Mouse (Mus musculus): ENCODE data around the gene Fam186b.

The Fam186b gene

DNA sequence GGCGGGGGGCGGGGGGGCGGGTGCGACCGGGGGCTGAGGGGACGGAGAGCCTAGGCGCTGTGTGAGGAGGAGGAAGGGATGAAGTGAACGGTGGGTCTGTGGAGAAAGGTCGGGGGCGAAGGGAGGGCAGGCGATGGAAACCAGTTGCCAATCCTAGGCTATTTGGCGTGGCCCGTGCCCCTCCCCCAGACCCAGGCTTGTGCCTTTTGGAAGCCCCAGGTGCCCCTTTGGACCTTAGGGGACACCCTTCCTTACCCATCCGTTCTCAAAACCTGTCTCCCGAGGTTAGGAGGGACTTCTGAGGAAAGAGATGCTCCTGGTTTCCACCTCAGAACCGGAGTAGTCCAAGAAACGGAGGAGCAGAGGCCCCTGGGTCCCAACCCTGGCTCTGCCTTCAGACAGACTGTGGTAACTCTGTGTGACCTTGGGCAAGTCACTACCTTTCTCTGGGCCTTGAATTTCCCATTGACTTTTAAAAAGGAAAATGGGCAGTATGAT lies at the start of gene Fam186b:
Gene Fam186b, minus strand, starts transcription at position 405 of the 498 bp plus-strand sequence.
- ATAC-seq (ENCODE audit: insufficient number of reproducible peaks, low FRiP score, low TSS enrichment) = 0 out of 2 replicates have a peak, but pooled peaks have one; percentile 46

DNA sequence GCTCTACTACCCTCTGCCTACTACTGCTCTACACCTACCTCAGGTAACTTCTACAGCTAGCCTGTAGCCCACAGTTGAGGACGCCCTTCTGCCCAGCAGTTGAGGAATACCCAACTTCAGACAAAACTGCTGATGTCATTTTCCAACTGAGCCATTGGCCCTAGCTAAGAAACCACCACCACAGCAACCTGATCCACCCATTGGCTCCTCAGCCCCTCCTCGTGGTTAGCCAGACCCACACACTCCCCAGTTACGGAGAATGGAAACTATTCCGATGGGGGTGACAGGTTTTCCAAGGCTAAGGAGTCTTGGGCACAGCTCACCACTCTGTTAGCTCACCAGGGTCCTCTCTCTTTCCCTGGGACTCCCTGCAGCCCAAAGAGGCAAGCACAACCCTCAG lies 49.3 kb upstream of the Fam186b start:
- no peak for ATAC-seq (ENCODE audit: insufficient number of reproducible peaks, low FRiP score, low TSS enrichment)

DNA sequence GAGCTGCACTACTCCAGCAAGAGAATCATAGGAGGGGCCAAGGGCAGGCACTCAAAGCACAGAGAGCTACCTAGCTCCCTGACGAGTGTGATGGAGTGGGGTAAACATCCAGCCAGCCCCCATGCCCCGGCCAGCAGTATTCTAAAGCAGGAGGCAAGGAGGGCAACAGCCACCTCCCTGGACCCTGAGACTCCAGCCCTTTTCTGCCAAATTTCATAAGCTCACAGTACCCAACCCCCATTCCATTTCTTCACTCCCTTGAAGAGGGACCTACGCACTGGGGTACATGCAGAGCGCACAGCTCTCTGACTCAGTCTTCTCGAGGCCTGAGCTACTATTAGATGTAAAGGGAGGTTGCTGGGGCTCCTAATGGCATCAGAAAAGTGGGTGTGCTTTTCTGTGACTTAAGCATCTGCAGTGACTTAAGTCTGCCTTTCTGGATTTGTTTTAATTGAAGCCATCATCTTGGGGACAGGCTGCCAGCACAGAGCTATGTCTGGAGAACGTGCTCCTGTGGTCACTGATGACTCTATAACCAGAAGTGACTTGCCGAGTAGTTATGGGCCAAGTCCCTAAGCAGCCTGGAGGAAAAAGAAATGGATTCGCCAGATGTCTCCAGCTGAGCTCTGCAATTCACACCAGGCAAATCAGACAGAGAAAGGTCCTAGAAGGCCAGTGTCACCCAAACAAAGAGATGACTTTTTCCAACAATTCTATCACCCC lies 48.6 kb upstream of the Fam186b start:
- no peak for ATAC-seq (ENCODE audit: insufficient number of reproducible peaks, low FRiP score, low TSS enrichment)

DNA sequence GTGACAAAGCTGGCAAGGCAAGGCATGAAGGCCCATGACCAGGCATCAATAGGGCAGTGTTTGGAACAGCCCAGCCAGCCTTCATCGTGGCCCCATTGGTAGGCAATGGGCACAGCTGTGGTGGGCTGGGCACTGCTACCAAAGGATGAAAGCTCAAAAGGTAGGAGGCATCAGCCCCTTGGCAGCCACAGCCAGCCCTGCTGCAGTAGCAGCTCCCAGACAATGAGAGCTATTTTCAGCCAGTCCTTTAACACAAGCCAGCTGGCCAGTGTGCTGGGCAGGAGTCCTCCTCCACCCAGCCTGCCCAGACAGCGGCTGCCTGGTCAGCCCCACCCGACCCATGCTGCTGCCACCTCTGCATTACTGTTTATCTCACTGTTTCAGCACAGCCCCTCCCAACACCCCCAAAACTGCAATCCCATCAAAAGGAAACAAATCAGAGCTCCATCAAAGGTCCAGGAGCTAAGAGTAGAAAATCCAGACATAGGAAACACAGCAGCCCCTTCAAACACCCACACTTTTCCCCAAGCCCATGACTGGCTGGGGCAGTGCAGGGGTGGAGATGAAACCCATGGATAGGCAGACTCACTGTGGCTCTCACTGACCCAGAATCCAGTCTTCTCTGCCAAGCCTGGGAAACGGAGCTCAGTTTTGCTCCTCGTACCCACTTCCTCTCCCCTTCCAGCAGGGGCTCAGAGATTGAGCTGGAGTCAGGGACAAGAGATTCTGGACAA lies 47.9 kb upstream of the Fam186b start:
- no peak for ATAC-seq (ENCODE audit: insufficient number of reproducible peaks, low FRiP score, low TSS enrichment)

DNA sequence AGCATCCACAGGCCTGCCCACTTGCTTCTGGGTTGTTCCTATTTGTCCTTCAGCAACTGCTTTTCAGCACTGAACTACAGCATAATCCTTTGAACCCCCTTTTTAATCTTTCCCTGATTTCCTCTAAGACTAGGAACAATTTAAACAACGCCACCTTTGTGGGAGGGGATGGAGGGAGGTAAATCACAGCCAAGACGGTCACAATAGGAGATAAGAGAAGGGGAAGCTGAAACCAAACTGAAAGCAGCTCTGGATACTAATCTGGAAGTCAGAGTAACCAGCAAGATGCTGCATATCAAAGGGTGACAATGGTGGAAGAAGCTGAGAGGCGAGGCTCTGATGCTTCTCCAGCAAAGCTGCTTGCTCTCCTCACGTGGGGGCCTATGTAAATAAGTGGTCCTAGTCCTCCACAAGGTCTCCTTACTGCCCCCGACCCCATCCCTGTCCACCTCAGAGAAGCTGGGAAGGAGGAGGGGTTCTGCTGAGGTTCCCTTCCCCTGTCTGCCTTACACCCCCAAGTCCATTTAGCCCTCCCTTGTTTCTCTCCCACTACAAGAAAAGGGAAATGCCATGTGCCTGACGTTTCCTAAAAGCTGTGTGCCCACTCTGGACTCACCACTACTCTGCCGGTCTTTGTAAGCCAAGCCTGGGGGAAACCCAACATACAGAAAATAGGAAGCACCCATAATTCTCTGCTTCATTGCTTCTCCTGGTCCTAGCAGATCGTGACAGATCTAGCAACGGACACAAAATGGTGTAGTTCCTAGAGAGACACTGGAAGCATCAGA lies 46.7 kb upstream of the Fam186b start:
- ATAC-seq (ENCODE audit: insufficient number of reproducible peaks, low FRiP score, low TSS enrichment) = no peak

DNA sequence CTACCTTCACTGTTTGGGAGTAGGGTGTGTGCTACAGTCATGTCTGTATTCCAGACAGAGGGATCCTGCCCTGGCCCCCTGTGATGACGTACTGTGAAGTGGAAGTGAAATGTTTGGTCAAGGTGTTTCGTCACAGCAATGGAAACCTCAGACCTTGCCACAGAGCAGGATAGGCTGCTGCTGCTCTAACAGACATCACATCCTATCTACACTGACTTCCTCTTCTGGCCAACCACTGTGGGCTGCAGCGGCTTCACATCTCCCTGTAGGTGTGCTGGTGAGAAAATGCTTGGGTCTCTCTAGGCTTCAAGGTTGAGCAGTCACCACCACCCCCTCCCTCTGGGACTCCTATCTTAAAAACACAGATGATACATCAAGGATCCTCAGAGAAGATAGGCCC lies 45.4 kb upstream of the Fam186b start:
- ATAC-seq (ENCODE audit: insufficient number of reproducible peaks, low FRiP score, low TSS enrichment) = no peak

DNA sequence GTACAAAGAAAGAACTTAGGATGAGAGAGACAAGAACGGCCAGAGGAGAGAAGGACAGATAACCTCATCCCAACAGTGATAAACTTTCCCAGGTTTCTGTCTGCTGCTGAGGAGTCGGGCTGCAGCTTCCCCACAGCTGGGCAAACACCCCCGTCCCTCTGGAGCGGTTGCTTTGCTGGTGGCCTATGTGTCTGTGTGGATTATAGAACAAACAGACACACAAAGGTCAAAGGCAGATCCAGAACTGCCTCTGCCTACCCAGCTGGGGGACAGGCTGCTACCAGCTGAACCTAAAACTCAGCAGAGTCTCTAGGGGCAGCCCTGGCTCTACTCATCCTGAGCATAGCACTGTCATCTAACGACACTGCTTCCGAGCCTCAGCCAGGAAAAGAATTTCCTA lies 44.0 kb upstream of the Fam186b start:
- no peak for ATAC-seq (ENCODE audit: insufficient number of reproducible peaks, low FRiP score, low TSS enrichment)

DNA sequence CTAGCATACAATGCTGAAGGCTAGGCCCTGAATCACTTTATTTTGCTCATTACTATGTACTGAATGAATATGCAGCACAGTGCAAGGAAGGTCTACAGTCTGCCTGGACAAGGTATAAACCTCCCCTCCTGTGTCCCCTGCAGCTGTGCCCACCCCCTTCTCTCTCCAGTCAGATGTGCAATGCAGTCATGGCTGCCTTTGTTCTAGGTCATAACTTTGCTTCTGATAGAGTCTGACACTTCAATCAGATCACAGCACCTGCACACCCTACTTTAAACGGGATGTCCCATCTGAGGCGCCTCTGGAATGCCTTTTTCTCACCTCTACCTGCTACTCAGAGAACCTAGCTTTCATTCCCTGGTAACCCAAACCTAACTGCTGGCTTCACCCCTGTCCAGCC lies 43.2 kb upstream of the Fam186b start:
- no peak for ATAC-seq (ENCODE audit: insufficient number of reproducible peaks, low FRiP score, low TSS enrichment)

DNA sequence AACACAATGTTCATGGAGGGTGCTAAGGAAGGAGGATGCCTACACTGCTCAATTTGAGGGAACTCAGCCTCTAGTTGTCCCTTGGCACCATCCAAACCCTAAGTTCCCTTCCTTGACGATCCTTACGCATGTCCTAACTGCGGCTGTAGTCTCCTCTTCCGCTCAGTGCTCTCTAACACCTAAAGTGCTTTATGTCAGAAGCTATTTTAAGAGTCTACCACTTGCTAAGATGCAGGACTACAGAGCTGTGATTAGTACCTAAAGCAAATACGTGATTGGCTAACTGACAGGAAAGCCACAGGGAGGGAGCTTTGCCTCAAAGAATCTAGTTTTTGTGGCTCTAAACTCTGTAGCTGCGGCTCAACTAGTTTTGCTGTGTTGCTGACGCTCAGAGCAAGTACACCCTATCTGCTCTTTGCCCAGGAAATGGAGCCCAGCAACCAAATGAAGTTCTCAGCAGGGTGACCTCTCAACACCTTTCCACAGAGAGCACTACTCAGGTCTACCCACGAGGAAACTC lies 40.2 kb upstream of the Fam186b start:
- no peak for ATAC-seq (ENCODE audit: insufficient number of reproducible peaks, low FRiP score, low TSS enrichment)

DNA sequence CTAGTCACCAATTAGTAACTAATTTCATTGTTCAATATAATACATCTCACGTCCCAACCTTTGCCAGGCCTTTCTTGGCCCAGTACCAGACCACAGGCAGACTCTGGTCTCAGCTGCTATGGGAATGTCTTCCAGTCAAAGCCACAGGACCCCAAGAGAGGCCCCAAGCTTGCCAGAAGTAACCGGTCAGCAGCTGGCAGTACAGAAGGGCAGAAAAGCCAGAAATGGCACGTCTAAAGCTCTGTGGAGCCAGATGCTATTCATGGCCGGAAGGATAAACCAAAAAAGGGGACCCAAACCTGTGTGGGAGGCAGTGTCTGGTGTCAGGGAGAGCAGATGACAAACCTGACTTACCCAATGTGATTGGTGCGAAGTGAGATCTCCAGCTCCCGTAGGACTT lies 38.8 kb upstream of the Fam186b start:
- ATAC-seq (ENCODE audit: insufficient number of reproducible peaks, low FRiP score, low TSS enrichment) = no peak

DNA sequence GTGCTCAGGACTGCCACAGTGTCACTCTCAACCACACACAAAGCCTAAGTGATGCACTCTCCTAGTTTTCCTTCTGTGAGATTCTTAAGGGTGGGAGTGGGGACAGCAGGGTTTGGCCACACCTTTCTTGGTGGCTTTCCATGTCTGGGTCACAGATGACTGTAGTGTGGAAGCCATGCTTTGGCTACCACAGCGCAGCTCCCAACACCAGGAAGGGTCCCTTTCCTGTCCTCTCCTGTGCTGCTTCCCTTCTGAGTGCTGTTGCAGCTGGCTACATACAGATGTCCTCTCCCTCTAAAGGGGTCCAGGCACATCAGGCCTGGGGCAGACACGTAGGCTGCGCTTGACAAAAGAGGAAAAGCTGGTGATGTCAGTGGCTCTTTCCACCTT lies 38.0 kb upstream of the Fam186b start:
- no peak for ATAC-seq (ENCODE audit: insufficient number of reproducible peaks, low FRiP score, low TSS enrichment)

DNA sequence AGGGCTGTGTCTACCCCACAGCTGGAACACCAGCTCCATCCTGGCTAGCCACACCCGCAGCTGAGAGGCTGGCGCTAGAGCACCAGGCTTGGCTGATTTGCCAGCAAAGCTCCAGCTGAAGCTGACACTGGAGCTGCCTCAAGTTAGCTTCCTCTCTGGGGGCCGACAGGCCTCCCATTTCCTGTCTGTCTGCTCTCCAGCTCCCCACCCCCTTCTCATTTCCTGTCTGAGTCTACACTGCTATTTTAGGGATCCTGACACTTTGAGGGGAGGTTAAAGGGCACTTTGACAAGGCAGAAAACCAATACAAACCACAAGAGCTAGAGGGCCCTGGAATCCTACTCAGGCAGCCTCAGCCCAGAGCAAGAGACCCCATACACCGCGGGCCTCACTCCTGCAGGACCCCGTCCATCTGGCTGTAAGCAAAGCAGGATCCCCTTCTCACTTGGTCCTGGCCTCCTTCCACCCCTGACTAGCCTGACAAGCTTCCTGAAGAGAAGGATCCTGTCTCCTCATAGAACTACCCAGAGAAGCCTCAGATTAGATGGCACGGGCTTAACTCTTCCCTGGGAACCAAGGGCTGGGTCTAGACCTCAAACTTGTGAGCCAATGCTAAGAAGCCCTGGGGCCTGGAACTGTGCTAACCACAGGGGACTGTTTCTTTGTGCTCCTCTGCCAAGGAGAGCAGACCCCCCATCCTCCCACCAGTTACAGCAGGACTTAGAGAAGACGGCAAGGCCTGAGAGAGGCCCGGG lies 37.4 kb upstream of the Fam186b start:
- no peak for ATAC-seq (ENCODE audit: insufficient number of reproducible peaks, low FRiP score, low TSS enrichment)

DNA sequence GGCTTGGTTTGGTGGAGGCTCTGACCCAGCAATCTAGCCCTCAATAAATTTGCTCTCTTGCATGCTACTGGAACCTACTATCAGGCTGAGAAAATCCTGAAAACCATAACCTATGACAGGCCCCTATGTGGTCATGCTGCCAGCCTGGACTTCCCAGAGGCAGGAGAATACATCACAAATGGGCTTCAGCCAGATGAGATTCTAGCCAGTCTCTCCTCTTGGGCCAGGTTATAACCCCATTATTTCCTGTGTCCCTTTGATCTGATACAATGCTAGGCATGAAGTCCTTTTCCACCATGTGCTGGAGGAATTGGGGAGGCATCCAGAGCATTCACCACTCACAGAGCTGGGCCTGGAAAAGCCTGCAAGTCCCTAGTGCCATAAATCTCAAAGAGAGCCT lies 36.4 kb upstream of the Fam186b start:
- ATAC-seq (ENCODE audit: insufficient number of reproducible peaks, low FRiP score, low TSS enrichment) = no peak

DNA sequence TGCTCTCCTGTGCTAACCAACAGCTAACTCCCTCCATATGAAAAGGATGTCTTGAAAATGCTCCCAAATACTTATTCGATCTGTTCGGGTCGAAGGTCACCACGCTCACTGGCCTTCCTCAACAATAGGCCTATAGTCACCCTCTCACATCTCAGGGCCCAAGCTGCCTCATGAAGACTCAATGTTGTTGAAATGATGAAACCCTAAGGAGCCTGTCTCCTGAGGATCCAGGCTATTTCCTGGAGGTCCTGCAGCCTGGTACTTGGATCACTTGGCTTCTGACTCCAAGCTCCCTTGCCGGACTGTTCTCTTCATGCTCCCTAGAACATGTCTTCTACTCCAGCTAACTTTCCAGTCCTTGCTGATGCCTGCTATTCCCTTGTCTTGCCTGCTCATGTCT lies 35.7 kb upstream of the Fam186b start:
- no peak for ATAC-seq (ENCODE audit: insufficient number of reproducible peaks, low FRiP score, low TSS enrichment)

DNA sequence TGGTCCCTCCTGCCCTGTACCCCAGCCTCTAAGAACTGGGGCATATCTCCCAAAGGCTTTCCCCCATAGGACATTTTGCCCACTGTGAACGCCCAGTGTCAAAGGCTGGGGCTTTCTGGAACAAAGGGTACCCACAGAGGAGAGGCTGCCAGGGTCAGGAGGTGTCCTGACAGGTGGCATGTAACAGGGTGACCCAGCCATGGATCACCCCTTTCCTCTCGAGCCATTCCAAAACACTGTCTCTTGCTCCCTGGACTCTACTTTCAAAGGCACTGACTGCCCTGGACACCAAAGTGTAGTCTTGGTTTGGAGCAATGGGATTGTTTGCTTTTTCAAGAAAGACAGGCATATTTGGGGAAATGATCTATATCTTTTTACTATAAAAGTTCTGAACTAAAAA lies 34.6 kb upstream of the Fam186b start:
- ATAC-seq (ENCODE audit: insufficient number of reproducible peaks, low FRiP score, low TSS enrichment) = no peak

DNA sequence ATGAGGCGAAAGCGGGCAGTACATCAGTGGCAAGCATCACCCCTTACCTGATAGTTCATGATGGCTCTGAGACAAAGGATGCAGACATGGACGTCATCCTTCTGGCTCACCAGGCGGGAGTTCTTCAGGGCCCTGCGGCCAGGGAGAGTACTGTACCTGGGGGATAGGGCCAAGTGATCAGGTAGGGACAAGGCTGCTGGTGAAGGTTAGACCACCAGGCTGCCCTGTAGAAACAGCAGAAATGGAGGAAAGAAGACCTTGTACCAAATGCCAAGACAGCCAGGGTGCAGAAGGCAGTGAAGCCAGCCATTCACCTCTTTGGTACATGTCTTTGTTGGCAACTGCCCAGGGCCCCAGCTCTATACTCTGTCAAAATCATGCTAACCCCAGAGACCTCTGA lies 32.3 kb upstream of the Fam186b start:
- ATAC-seq (ENCODE audit: insufficient number of reproducible peaks, low FRiP score, low TSS enrichment) = no peak

DNA sequence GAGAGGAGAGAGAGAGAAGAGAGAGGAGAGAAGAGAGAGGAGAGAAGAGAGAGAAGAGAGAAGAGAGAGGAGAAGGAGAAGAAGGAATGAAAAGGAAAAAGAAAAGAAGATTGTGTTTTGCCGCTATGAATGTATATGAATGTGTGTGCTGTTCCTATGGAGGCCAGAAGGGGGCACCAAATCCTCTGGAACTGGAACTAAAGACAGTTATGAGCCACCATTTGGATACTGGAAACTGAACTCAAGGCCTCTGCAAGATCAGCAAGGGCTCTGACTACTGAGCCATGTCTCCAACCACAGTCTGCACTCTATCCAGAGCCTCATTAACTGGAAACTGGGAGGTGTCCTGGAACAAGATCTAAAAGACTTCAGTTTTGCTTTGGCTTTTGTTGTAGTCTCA lies 31.3 kb upstream of the Fam186b start:
- ATAC-seq (ENCODE audit: insufficient number of reproducible peaks, low FRiP score, low TSS enrichment) = no peak

DNA sequence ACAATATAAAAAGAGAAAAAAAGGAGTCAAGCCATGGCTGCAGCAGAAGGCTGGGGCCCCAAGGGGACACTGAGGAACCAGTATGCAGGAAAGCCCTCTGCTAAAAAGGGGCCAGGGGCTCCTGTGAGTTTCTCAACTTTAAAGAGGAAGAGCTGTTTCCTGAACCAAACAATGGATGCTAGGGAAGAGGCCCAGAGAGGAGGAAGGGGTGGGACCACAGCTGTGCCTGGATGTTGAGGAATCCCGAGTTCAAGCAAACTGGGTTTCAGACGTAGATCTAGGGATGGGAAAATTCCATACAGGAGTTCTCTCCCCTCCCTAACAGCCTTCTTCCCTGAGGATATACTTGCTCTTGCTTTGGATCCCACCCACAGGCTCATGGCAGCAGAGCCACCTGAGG lies 30.7 kb upstream of the Fam186b start:
- no peak for ATAC-seq (ENCODE audit: insufficient number of reproducible peaks, low FRiP score, low TSS enrichment)

DNA sequence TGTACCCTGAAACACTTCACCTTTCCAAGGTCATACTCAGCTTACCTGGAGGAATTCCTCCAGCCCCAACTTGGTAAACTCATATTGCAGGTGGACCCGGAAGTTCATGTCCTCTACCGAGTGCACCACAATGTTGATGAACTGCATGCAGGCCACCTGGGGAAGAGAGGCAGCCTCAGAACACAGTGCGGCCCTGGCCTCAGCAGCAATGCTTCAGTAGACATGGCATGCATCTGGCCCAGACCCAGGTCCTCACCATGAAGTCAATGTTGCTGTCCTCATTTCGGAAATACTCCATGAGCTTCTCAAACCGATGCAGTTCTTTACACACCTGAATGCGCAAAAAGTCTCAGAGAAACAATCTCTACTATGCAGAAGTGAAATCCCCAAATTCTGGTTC lies 29.9 kb upstream of the Fam186b start:
- no peak for ATAC-seq (ENCODE audit: insufficient number of reproducible peaks, low FRiP score, low TSS enrichment)

DNA sequence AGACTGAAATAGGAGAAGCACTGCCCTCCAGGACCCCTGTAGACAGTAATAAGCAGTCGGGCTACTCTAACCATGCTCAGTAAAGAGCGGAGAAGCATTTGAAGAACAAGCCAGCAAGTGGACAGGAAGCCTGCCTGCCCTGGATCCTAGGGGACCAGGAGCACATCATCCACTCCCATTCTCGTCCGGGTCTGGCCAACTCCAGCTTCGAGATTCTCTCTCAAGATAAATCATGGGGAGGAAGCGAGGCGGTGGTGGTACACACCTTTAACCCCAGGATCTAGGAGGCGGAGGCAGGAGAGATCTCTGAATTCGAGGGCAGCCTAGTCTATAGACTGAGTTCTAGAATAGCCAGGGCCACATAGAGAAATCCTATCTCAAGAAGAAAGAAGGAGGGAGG lies 28.5 kb upstream of the Fam186b start:
- ATAC-seq (ENCODE audit: insufficient number of reproducible peaks, low FRiP score, low TSS enrichment) = no peak
